Mouse (Mus musculus): ENCODE results near the gene Hcfc1r1.
A peak's percentile ranks its signal among the peaks of the same experiment; 100 is the strongest.

The Hcfc1r1 gene

GRCm38 (mm10) chr17:23675127-23675526, 1.7 kb downstream of the Hcfc1r1 start:
- DNase-seq (ENCODE audit: extremely low spot score, low spot score), result no peak

DNA sequence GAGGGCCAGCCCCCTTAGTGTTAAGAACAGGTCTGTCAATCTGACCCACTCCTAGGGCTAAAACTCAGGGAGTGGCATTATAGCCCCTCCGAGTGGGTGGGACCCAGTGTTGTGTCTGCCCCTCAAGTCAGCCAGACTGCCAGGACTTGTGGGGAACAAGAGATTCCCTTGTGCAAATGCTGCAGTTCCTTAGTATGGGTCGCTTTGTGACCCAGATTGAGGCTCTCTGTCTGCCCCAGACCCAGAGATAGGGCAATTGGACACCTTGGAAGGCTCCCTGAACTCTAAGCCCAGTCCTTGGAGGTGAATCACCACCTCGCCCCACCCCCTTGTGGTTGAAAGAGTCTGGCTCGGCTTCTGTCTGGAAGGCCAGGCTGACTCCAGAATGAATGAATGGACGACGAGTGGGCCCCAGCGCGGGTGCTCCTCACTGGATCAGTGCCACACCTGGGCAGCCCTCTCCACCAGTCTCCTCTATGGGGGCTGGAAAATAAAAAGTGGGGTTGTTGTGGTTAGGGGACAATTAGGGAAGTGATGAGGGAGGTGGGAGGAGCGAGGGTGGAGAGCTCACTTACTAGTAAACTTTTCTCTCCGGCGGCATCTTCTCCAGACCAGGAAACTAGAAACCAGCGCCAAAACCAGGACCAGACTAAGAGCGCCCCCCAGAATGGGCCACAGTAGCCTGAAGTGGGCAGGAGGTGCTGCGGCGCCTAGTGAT, 2.3 kb downstream of the Hcfc1r1 start:
- DNase-seq (ENCODE audit: extremely low spot score, low spot score), result no peak

DNA sequence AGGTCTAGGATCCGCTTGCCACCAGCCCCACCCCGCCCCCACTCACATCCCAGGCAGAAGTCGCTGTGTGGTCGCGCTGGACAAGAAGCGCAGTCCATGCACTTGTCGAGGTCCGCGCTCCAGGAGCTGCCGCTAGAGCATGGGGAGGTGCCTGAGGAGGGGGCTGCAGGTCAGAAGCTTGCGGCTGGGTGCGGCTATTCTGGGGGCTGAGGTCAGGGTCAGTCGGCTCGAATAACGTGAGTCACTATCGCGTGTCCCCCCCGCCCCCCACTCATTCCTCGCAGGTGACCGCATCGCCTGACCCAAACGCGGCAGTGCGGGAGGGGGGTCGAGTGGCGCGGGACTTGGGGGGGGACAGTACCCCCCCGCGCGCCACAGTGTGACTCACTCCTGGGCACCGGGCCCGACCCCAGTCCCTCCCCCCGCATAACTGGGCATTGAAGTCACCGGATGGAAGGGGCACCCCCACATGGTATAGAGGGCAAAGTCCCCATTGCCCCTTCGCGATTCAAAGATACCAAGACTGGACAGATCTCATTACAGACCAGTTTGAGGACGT, 3.2 kb downstream of the Hcfc1r1 start:
- DNase-seq (ENCODE audit: extremely low spot score, low spot score), result no peak

DNA sequence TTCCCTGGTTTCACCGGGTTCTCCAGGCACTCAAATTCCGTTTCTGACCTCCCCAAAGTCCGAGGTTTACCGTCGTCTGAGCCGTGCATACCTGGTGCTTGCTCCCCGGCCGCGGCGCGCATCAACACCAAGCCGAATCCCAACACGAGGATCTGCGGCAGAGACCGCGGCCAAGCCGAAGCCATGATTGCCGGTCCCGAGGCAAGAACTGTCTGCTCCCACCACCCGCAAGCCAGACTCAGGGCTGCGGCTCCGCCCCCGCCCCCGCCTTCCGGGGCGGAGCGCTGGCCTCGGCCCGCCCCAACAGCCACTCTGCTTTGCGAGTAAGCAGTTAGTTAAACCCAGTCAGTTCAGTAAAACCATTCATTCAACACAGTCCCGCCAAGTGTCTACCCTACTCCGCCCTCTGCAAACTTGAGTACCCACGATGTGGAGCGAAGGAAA, 3.9 kb downstream of the Hcfc1r1 start, which contains the start of gene Tnfrsf12a:
Tnfrsf12a (minus strand) TSS at position 233 of the 444 bp plus-strand sequence.
- DNase-seq (ENCODE audit: extremely low spot score, low spot score), result peak; percentile 84

DNA sequence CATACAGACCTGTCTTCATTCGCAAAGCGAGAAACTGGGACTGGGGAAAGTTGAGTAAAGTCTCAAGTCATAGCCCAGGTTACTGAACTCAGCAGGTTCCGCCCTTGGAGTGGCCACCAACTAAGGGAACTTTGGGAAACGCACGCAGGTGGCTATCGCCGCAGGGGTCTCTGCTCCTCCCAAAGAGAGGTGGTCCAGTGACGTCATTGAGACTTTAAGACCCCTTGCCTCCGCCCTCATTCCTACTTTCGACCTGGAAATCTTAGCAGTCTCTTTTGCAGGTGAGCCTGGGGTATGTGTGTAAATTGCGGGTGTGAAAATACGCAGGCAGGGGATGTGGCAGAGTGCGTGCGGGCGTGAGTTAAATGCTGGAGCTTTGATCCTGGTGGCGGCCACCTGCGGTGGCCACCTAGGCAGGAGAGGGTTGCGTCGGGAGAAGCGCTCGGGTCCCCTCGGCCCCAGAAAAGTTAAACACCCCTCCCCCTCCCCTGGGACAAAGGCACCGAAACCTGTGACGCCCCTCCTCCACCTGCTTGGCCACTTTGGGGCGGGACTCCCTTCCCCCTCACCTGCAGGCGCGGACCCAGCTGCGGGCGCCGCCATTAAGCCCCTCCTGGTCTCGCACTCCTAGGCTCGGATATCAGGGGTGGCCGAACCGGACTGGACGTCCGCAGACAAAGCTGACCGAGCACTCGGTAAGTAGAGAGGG, 5.9 kb downstream of the Hcfc1r1 start, which contains the start of gene Cldn6:
Cldn6 (plus strand) TSS at position 123 of the 709 bp plus-strand sequence.
- DNase-seq (ENCODE audit: extremely low spot score, low spot score), result no peak

DNA sequence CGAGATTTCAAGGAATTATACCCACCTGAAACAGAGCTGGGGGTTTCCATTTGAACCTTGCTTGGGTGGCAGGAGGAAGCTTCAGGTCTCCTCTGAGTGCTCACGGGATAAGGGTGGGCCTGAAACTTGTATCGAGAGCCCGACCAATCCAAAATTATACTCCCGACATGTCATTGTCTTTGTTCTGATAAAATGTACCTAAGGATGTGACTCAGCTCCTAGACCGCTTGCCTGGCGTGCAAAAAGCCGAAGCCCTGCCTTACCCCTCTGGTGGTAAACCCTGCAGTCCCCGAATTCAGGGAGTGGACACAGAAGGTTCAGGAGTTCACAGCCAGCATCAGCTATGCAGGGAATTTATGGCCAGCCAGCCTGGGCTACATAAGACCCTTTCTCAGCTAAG, 6.9 kb downstream of the Hcfc1r1 start:
- DNase-seq (ENCODE audit: extremely low spot score, low spot score), result no peak

DNA sequence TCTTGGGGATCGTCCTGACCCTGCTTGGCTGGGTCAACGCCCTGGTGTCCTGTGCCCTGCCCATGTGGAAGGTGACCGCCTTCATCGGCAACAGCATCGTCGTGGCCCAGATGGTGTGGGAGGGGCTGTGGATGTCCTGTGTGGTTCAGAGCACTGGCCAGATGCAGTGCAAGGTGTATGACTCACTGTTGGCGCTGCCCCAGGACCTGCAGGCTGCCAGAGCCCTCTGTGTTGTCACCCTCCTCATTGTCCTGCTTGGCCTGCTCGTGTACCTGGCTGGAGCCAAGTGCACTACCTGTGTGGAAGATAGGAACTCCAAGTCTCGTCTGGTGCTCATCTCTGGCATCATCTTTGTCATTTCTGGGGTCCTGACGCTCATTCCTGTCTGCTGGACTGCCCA, 7.7 kb downstream of the Hcfc1r1 start:
- no peak for DNase-seq (ENCODE audit: extremely low spot score, low spot score)

DNA sequence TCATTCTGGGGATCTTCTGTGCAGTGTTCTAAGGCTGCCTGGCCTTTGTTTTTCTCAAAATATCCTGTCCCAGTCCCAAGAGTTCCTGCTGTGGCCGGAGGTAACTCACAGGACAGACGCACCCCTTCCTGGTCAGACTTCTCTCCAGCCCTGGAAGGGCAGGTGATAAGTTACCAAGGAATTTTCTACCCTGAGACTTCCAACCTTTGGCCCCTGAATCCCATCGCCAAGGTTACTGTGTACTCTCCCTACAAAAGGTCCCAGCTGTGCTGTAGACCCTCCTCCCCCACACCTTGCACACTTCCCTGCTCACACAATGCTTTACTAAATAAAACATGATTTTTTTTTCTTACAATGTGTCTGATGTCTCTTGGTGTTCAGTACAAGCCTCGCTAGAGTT, 8.7 kb downstream of the Hcfc1r1 start:
- no peak for DNase-seq (ENCODE audit: extremely low spot score, low spot score)

DNA sequence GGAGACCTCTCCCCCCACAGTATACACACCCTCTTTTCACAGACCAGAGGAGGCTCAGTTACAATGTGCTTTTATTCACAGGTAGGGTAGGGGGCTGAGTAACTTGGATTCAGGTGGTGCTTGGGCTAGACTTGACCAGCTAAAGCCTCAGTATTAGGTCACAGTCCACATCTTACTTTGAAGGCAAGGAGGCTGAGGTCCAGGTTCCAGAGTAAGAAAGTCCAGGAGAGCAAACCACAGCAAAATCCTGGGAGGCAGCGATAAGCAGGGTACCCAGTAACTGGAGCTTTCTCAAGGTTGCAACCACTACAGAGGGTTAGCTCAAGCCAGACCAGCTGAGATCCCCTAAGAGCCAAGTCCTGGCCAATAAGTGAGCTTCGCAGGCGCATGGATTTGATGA, 9.1 kb downstream of the Hcfc1r1 start:
- no peak for DNase-seq (ENCODE audit: extremely low spot score, low spot score)

DNA sequence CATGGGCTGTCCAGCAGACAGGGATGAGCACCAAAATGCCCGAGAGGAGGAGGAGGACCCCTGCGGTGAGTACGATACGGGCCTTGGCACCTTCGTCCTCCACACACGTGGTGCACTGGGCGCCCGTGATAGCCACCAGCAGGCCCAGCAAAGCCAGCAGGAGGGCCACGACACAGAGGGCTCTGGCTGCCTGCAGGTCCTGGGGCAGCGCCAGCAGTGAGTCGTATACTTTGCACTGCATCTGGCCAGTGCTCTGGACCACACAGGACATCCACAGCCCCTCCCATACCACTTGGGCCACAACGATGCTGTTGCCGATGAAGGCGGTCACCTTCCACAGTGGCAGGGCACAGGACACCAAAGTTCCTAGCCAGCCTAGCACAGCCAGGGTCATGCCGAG, 9.8 kb downstream of the Hcfc1r1 start:
- no peak for DNase-seq (ENCODE audit: extremely low spot score, low spot score)

GRCm38 (mm10) chr17:23683856-23684672, 10.7 kb downstream of the Hcfc1r1 start, which contains the start of gene Cldn9:
Cldn9 (minus strand) TSS chr17:23684026.
- DNase-seq (ENCODE audit: extremely low spot score, low spot score), result no peak

DNA sequence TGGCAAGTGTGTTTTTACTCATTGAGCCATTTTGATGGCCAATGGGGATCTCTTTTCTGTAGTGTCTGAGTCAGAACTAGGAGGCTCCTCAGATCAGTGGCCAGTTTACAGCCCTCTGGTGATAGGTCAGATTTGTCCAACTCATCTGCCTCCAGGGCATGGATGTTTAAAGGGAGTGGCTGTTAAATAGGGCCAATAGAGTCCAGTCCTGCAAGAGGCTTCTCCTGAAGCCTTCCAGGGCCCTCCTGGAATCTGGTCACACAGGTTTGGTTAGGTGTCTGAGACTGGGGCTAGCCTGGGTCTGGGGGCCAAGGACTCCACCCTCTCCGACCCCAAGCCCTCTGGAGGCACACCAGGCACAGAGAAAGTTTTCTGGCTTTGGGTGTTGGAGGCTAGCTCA, 21.1 kb downstream of the Hcfc1r1 start:
- DNase-seq (ENCODE audit: extremely low spot score, low spot score), result no peak

DNA sequence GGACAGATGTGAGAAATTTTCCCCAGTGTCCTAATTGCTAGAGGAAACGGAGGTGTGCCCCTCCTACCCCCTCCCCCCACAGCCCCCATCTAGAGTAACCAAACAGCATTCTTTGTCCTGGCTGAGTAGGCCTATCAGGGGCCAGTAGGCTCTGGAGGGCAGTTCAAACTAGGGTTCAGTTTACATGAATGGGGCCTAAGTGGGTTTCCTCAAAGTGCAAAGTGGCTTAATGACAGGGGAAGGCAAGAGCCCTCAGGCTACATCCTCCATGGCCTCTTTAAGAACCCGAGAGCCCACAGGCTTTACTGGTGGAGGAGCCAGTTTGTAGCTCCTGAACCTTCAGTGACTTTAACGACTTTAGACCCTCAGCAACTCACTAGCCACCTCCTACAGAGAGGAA, 22.4 kb downstream of the Hcfc1r1 start:
- no peak for DNase-seq (ENCODE audit: extremely low spot score, low spot score)

- DNase-seq (ENCODE audit: extremely low spot score, low spot score), result peak; percentile 54
Observed at GRCm38 (mm10) chr17:23699131-23700077, 26.0 kb downstream of the Hcfc1r1 start.

DNA sequence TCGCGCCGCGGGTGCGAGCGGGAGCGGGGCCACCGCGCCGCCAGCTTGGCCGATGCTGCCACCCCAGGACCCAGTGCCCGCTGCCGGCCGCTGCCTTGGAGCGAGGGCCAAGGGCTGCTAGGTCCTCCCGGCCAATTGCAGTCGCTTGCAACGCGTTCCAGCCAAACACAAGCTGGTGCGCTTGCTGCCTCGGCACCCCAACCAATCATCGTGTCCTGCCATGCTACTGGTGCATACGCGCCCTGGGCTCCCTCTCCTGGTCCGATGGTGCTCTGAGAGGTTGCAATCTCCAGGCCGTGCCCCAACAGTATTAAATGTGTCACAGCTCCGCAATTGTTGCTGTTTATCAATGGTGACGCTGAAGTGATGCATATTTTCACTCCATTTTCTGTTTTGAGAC, 26.7 kb downstream of the Hcfc1r1 start:
- peak; percentile 84 for DNase-seq (ENCODE audit: extremely low spot score, low spot score)

- no peak for DNase-seq (ENCODE audit: extremely low spot score, low spot score)
Observed at GRCm38 (mm10) chr17:23703301-23703700, 29.9 kb downstream of the Hcfc1r1 start.

GRCm38 (mm10) chr17:23704741-23705140, 31.3 kb downstream of the Hcfc1r1 start:
- no peak for DNase-seq (ENCODE audit: extremely low spot score, low spot score)

DNA sequence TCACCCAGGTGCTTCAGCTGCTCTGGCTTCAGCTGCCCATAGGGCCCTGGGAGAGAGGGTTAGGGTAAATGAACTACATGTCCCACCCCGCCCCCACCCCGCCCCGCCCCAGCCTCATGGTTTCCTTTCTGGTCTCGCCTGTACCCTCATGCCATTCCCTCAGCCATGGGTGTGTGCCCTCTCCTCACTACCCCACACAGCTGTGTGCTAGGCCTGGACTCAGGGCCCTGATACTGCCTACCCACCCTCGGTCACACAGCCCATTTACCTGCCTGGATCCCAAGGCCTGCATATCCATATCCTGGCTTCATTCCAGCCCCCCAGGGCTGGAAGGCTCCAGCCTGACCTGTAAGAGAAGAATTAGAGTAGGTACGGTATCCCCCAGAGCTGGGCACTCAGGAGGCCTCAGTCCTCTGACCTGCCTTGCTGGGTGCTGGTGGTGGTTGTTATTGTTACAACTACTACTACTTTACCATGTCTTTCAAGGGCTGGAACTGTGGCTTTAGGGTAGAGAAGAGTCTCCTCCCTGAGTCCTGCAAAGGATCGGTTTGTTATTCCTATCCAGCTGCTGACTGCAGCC, 32.2 kb downstream of the Hcfc1r1 start:
- DNase-seq (ENCODE audit: extremely low spot score, low spot score), result no peak

GRCm38 (mm10) chr17:23706212-23706611, 32.8 kb downstream of the Hcfc1r1 start:
- DNase-seq (ENCODE audit: extremely low spot score, low spot score), result peak; percentile 85

DNA sequence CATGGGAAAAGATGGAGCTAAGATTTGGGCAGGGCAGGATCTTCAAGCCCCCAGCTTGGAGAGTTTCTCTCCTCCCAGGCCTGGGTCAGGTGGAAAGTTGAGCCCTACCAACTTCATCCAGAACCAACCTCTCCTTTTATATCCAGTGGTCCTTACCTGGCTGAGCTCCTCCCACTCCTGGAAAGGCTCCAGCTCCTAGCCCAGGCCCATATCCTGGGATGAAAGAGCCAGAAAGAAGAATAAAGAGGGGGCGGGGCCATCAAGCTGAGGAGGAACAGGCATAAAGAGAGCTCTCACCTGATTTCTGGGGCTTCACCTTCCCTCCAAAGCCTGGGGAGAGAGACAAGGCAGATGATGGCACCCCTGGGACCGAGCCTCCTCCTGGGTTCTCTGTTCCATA, 43.6 kb downstream of the Hcfc1r1 start:
- DNase-seq (ENCODE audit: extremely low spot score, low spot score), result no peak
